Mouse (Mus musculus): Measurements from ENCODE around the gene Gm20388. TPM values are rescaled to one million over a fixed set of nuclear protein-coding genes. Genes with fewer than 3 reads are reported as not detected.
"Not testable (repeated sequence)": the region's sequence is repeated elsewhere in the genome, so short reads cannot be mapped to it uniquely, and the experiment has no call there.

Gm20388 gene
- polyA plus RNA-seq, 1 experiment from 2014 or later: not detected

- Histone ChIP-seq H3K4me1 (replicated peaks; ENCODE audit: control insufficient read depth, insufficient read depth, low read length) (peaks cover 4% of the 10 kb centered on the region; the same call in 1 of the 2 replicates), H3K9ac (ENCODE audit: low read length) (0 out of 2 replicates have a peak overlapping the region, but pooled peaks have one; percentile 32), H3K36me3 (ENCODE audit: control insufficient read depth, insufficient read depth, low read length) (no peaks in the 10 kb centered on the region), H3K27me3 (ENCODE audit: control insufficient read depth, insufficient read depth, low read depth, low read length) (peaks cover 7% of the 10 kb centered on the region; the same call in 1 of the 2 replicates), H3K4me2 (ENCODE audit: low read depth, low read length) (peak overlapping the region; percentile 25; the same call in 1 of the 2 replicates), H3K4me3 (ENCODE audit: low read length) (no peak overlapping the region), H3K27ac (ENCODE audit: low read length) (no peak overlapping the region), H3K9me3 (ENCODE audit: control insufficient read depth, low read length) (no peaks in the 10 kb centered on the region)
- ATAC-seq (ENCODE audit: low read depth): peak; percentile 31; the same call in 1 of the 2 replicates
- 4% methylated on average over 17 of the region's 17 CpGs for WGBS
Observed at GRCm38 (mm10) chr8:120800308-120800865, 889.7 kb downstream of the Gm20388 start.

GRCm38 (mm10) chr8:120803661-120804375, 893.2 kb downstream of the Gm20388 start:
- not testable (repeated sequence) for H3K9ac ChIP-seq (ENCODE audit: low read length)
- 55% methylated on average over 6 of the region's 6 CpGs for WGBS

GRCm38 (mm10) chr8:120804741-120805140, 894.1 kb downstream of the Gm20388 start:
- Histone ChIP-seq H3K9ac (ENCODE audit: low read length) (no peak overlapping the region), H3K27ac (ENCODE audit: low read length) (no peak overlapping the region), H3K9me3 (ENCODE audit: control insufficient read depth, low read length) (no peaks in the 10 kb centered on the region), H3K4me2 (ENCODE audit: low read depth, low read length) (no peak overlapping the region), H3K4me3 (ENCODE audit: low read length) (no peak overlapping the region), H3K36me3 (ENCODE audit: control insufficient read depth, insufficient read depth, low read length) (no peaks in the 10 kb centered on the region), H3K4me1 (replicated peaks; ENCODE audit: control insufficient read depth, insufficient read depth, low read length) (peaks cover 23% of the 10 kb centered on the region), H3K27me3 (ENCODE audit: control insufficient read depth, insufficient read depth, low read depth, low read length) (peaks cover 7% of the 10 kb centered on the region; the same call in 1 of the 2 replicates)
- ATAC-seq (ENCODE audit: low read depth): peak; percentile 44
- 34% methylated on average over 3 of the region's 3 CpGs for WGBS

More at GRCm38 (mm10) chr8:120803661-120804375, 893.2 kb downstream of the Gm20388 start:
- not testable (repeated sequence) for H3K36me3 ChIP-seq (ENCODE audit: control insufficient read depth, insufficient read depth, low read length); H3K4me2 ChIP-seq (ENCODE audit: low read depth, low read length); H3K9me3 ChIP-seq (ENCODE audit: control insufficient read depth, low read length); ATAC-seq (ENCODE audit: low read depth); H3K27me3 ChIP-seq (ENCODE audit: control insufficient read depth, insufficient read depth, low read depth, low read length); H3K27ac ChIP-seq (ENCODE audit: low read length); H3K4me3 ChIP-seq (ENCODE audit: low read length)
- H3K4me1 ChIP-seq (replicated peaks; ENCODE audit: control insufficient read depth, insufficient read depth, low read length): peaks cover 23% of the 10 kb centered on the region

GRCm38 (mm10) chr8:120806780-120807264, 896.2 kb downstream of the Gm20388 start:
- Histone ChIP-seq H3K9ac (ENCODE audit: low read length) (peak overlapping the region; percentile 13; the same call in 1 of the 2 replicates), H3K27me3 (ENCODE audit: control insufficient read depth, insufficient read depth, low read depth, low read length) (no peaks in the 10 kb centered on the region; the same call in 1 of the 2 replicates), H3K4me2 (ENCODE audit: low read depth, low read length) (no peak overlapping the region), H3K9me3 (ENCODE audit: control insufficient read depth, low read length) (no peaks in the 10 kb centered on the region), H3K27ac (ENCODE audit: low read length) (peak overlapping the region; percentile 74), H3K4me3 (ENCODE audit: low read length) (no peak overlapping the region), H3K36me3 (ENCODE audit: control insufficient read depth, insufficient read depth, low read length) (no peaks in the 10 kb centered on the region), H3K4me1 (replicated peaks; ENCODE audit: control insufficient read depth, insufficient read depth, low read length) (peaks cover 23% of the 10 kb centered on the region)
- peak; percentile 68 for ATAC-seq (ENCODE audit: low read depth)
- 26% methylated on average over 12 of the region's 12 CpGs for WGBS

- H3K27ac ChIP-seq (ENCODE audit: low read length): peak overlapping the region; percentile 74
Observed at GRCm38 (mm10) chr8:120807719-120808118, 897.1 kb downstream of the Gm20388 start.

GRCm38 (mm10) chr8:120809050-120809449, 898.4 kb downstream of the Gm20388 start:
- Histone ChIP-seq H3K4me3 (ENCODE audit: low read length) (no peak overlapping the region), H3K36me3 (ENCODE audit: control insufficient read depth, insufficient read depth, low read length) (no peaks in the 10 kb centered on the region), H3K9ac (ENCODE audit: low read length) (0 out of 2 replicates have a peak overlapping the region, but pooled peaks have one; percentile 5), H3K27me3 (ENCODE audit: control insufficient read depth, insufficient read depth, low read depth, low read length) (no peaks in the 10 kb centered on the region), H3K4me2 (ENCODE audit: low read depth, low read length) (no peak overlapping the region), H3K4me1 (replicated peaks; ENCODE audit: control insufficient read depth, insufficient read depth, low read length) (peaks cover 23% of the 10 kb centered on the region), H3K27ac (ENCODE audit: low read length) (peak overlapping the region; percentile 15; the same call in 1 of the 2 replicates), H3K9me3 (ENCODE audit: control insufficient read depth, low read length) (no peaks in the 10 kb centered on the region)
- WGBS: 66% methylated on average over 7 of the region's 7 CpGs
- no peak for ATAC-seq (ENCODE audit: low read depth)

More at GRCm38 (mm10) chr8:120807719-120808118, 897.1 kb downstream of the Gm20388 start:
- H3K36me3 ChIP-seq (ENCODE audit: control insufficient read depth, insufficient read depth, low read length): no peaks in the 10 kb centered on the region
- WGBS: 40% methylated on average over 6 of the region's 6 CpGs
- H3K27me3 ChIP-seq (ENCODE audit: control insufficient read depth, insufficient read depth, low read depth, low read length): no peaks in the 10 kb centered on the region
- no peak overlapping the region for H3K4me3 ChIP-seq (ENCODE audit: low read length)
- H3K9me3 ChIP-seq (ENCODE audit: control insufficient read depth, low read length): no peaks in the 10 kb centered on the region
- peak overlapping the region; percentile 18; the same call in 1 of the 2 replicates for H3K9ac ChIP-seq (ENCODE audit: low read length)
- no peak overlapping the region for H3K4me2 ChIP-seq (ENCODE audit: low read depth, low read length)
- ATAC-seq (ENCODE audit: low read depth): no peak
- peaks cover 23% of the 10 kb centered on the region for H3K4me1 ChIP-seq (replicated peaks; ENCODE audit: control insufficient read depth, insufficient read depth, low read length)

- Histone ChIP-seq H3K27ac (ENCODE audit: low read length) (no peak overlapping the region), H3K9ac (ENCODE audit: low read length) (no peak overlapping the region), H3K9me3 (ENCODE audit: control insufficient read depth, low read length) (no peaks in the 10 kb centered on the region), H3K4me3 (ENCODE audit: low read length) (no peak overlapping the region), H3K36me3 (ENCODE audit: control insufficient read depth, insufficient read depth, low read length) (no peaks in the 10 kb centered on the region), H3K4me1 (replicated peaks; ENCODE audit: control insufficient read depth, insufficient read depth, low read length) (peaks cover 9% of the 10 kb centered on the region), H3K27me3 (ENCODE audit: control insufficient read depth, insufficient read depth, low read depth, low read length) (no peaks in the 10 kb centered on the region), H3K4me2 (ENCODE audit: low read depth, low read length) (no peak overlapping the region)
- no peak for ATAC-seq (ENCODE audit: low read depth)
- WGBS: 67% methylated on average over 2 of the region's 2 CpGs
Observed at GRCm38 (mm10) chr8:120811953-120812352, 901.3 kb downstream of the Gm20388 start.

GRCm38 (mm10) chr8:120813028-120813427, 902.4 kb downstream of the Gm20388 start:
- no peaks in the 10 kb centered on the region for H3K9me3 ChIP-seq (ENCODE audit: control insufficient read depth, low read length)
- 46% methylated on average over 2 of the region's 2 CpGs for WGBS
- no peak overlapping the region for H3K27ac ChIP-seq (ENCODE audit: low read length)
- H3K4me3 ChIP-seq (ENCODE audit: low read length): no peak overlapping the region
- no peak overlapping the region for H3K4me2 ChIP-seq (ENCODE audit: low read depth, low read length)
- H3K9ac ChIP-seq (ENCODE audit: low read length): no peak overlapping the region
- ATAC-seq (ENCODE audit: low read depth): no peak
- H3K4me1 ChIP-seq (replicated peaks; ENCODE audit: control insufficient read depth, insufficient read depth, low read length): no peaks in the 10 kb centered on the region; the same call in 1 of the 2 replicates
- H3K27me3 ChIP-seq (ENCODE audit: control insufficient read depth, insufficient read depth, low read depth, low read length): no peaks in the 10 kb centered on the region
- H3K36me3 ChIP-seq (ENCODE audit: control insufficient read depth, insufficient read depth, low read length): no peaks in the 10 kb centered on the region

GRCm38 (mm10) chr8:120813839-120814238, 903.2 kb downstream of the Gm20388 start:
- Histone ChIP-seq H3K27me3 (ENCODE audit: control insufficient read depth, insufficient read depth, low read depth, low read length) (no peaks in the 10 kb centered on the region), H3K4me1 (replicated peaks; ENCODE audit: control insufficient read depth, insufficient read depth, low read length) (no peaks in the 10 kb centered on the region; the same call in 1 of the 2 replicates), H3K4me3 (ENCODE audit: low read length) (no peak overlapping the region), H3K4me2 (ENCODE audit: low read depth, low read length) (no peak overlapping the region), H3K36me3 (ENCODE audit: control insufficient read depth, insufficient read depth, low read length) (no peaks in the 10 kb centered on the region), H3K27ac (ENCODE audit: low read length) (no peak overlapping the region), H3K9me3 (ENCODE audit: control insufficient read depth, low read length) (no peaks in the 10 kb centered on the region), H3K9ac (ENCODE audit: low read length) (no peak overlapping the region)
- no peak for ATAC-seq (ENCODE audit: low read depth)
- WGBS: 63% methylated on average over 7 of the region's 7 CpGs
